Mouse (Mus musculus) mesoderm, embryonic 11.5 days (tissue): Measurements from ENCODE around the gene Zg16.

Experiments
- DNase-seq: peaks from one replicate; pipeline ENCODE4 v3.0.0-alpha.2; 2012; ENCODE audit warnings: low read depth, low spot score

Zg16 gene

GRCm38 (mm10) chr7:127076188-127076587 is 10.9 kb downstream of the Zg16 start:
- no peak for DNase-seq

DNA sequence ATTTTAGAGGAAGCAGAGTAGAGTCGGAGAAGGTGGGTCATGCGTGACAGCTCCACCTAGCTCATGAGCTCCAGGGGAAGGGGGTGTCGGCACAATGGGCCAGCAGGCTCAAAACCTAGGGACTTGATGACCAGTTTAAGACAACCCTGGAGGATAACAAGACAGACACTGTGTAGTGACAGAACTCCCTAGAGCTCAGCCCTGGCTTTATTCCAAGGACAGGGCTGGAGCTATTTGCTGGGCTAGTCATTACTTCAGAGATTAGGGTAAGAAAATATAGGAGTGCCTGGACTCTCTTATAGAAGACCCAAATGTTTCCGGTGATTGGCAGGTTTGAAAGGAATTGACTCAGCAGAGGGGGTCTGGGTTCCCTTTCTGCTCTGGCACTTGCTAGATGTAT is 13.9 kb downstream of the Zg16 start:
- no peak for DNase-seq

GRCm38 (mm10) chr7:127070871-127071413 is 16.2 kb downstream of the Zg16 start:
- DNase-seq, result no peak

GRCm38 (mm10) chr7:127066317-127066716 is 20.8 kb downstream of the Zg16 start:
- no peak for DNase-seq

DNA sequence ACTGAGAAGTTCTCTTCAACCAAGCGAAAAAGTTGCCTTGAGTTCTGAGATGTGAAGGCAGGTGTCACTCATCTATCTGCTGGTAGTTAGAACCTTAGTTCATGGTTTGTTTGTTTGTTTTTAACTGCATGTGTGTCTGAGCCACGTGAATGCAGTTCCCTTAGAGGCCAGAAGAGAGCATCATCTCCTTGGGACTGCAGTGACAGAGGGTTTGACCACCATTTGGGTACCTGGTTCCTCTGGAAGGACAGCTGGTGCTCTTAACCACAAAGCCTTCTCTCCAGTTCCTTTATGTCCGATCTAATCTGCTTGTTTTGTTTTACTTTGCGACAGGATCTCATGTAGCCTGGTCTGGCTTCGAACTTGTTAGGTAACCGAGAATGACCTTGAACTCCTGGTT is 21.6 kb downstream of the Zg16 start:
- DNase-seq, result no peak

DNA sequence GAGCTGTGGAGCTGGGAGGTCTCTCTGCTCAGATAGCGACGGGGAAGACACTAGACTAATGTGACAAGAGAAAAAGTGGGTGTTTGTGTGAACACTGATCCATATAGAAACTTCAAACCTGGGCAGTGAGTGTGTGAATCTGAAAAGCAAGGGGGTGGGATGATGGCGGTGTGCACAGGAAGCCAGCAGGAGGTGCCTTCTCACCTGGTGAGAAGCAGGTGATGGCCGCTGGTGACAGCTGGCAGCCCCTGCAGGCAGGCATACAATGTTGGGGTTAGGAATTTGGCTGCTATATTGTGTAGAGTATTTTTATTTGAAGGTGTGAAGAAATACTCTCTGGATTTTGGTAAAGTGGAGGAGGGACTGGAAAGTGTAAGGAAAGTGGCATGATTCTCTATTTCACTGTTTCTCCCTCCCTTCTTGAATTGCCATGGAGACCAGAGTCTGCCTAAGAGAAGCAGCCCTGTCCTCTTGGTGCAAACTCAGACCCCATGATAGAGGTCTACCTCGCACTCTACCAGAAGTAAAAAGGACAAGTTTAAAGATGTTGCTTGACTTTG is 32.0 kb downstream of the Zg16 start:
- no peak for DNase-seq

GRCm38 (mm10) chr7:127041851-127042672 is 45.1 kb downstream of the Zg16 start, which contains the start of gene Kif22:
TSS of gene Kif22 (minus strand) at chr7:127042471.
- DNase-seq, result peak; percentile 90

DNA sequence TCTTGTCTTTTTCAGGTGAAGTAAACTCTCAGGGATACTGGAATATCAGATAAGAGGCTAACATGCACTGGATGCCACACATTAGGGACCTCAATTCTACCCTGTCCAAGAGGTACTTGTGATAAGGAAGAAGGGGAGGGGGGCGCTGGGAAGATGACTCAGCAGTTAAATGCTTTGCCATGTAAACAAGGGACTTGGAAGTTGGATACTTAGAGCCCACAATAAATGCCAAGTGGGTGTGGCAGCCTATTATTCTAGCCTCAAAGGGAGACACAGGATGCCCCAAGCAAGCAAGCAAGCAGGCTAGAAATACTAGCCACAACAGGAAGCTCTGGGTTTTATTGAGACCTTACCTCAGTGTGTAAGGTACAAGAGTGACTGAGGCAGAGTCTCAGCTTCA is 55.9 kb downstream of the Zg16 start:
- DNase-seq, result no peak

GRCm38 (mm10) chr7:127030172-127030571 is 57.0 kb downstream of the Zg16 start:
- no peak for DNase-seq

- DNase-seq, result no peak
Observed at GRCm38 (mm10) chr7:127027885-127028284, 59.2 kb downstream of the Zg16 start.

DNA sequence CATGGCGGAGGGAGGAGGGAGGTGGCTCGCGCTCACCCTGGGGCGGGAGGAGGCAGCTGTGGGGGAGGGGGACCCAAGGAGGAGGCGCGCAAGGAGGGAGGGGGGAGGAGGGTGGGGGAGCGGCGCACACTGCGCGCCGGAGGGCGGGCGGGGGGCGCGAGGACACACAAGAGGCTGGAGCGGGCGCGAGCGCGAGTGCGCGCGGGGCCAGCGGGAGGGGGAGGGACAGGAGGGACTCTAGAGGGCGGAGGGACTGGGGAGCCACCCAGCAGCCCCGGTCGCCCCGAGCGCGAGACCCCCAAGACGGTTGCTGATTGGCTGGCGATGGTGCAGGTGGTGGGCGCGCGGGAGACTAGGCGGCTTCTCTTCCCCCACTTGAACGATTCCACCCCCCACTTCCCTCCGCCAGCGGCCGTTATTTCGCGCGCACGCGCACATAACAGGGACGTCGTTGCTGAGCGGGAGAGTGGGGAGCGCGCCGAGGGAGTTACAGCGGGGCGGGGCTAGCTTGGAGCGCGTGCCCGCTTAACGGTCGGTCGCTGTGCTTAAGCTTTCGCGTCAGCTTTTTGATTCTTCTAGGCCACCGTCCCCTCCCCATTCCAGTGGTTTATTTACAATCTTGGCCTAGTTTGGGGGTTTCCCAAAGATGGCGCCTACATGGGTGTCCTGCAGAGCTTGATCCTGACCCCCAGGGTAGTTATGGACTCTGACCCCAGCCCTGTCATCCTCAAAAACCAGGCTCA is 60.0 kb downstream of the Zg16 start, which contains the start of gene Maz:
Gene Maz (minus strand): TSS at position 54 of the 743 bp plus-strand sequence.
- DNase-seq, result peak; percentile 99

- DNase-seq, result no peak
Observed at GRCm38 (mm10) chr7:127026616-127026983, 60.5 kb downstream of the Zg16 start.

DNA sequence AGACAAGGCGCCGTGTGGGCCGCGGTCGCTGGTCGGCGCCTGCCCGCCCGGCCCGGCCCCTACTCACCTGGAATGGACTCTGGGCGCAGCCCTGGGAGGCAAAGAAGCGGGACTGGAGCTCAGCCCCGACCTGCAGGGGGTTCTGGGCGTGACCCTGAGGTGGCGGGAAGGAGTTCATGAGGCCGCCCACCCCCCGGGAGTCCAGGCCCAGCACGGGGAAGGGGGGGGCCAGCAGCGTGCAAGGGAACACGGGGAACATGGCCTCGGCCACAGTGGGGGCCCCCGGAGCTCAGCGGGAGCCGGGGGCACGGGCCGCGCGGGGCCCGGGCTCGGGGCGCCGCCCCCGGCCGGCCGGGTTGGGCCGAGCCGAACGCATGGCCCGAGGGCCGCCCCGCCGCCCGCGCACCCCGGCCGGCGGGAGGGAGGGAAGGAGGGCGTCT is 60.9 kb downstream of the Zg16 start:
- peak; percentile 76 for DNase-seq

DNA sequence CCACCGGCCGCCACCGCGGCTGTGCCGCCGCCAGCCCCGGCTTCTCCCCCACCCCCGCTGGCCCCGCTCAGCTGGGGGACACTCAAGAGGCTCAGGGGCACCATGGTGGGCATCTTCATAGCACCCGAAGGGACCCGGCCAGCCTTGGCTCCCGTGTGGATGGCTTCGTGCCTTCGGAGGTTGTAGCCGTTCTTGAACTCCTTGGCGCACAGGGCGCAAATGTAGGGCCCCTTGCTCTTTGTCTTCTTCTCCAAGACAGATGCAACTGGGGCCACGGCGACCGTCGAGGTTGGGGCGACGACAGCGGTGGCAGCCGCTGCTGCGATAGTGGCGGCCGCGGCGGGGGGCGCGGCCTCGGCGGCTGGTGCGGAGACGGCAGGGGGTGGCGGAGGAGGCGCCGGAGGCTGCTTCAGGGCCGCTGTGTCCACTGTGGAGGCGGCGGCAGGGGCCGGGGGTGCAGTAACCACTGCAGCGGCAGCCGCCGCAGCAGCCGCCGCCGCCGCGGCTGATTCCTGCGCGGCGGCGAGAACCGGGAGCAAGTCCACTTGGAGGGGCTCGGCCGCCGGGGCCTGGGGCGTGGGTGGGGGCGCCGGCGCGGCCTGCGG is 61.5 kb downstream of the Zg16 start:
- DNase-seq, result no peak

- peak; percentile 78 for DNase-seq
Observed at GRCm38 (mm10) chr7:127024755-127025555, 62.2 kb downstream of the Zg16 start.

DNA sequence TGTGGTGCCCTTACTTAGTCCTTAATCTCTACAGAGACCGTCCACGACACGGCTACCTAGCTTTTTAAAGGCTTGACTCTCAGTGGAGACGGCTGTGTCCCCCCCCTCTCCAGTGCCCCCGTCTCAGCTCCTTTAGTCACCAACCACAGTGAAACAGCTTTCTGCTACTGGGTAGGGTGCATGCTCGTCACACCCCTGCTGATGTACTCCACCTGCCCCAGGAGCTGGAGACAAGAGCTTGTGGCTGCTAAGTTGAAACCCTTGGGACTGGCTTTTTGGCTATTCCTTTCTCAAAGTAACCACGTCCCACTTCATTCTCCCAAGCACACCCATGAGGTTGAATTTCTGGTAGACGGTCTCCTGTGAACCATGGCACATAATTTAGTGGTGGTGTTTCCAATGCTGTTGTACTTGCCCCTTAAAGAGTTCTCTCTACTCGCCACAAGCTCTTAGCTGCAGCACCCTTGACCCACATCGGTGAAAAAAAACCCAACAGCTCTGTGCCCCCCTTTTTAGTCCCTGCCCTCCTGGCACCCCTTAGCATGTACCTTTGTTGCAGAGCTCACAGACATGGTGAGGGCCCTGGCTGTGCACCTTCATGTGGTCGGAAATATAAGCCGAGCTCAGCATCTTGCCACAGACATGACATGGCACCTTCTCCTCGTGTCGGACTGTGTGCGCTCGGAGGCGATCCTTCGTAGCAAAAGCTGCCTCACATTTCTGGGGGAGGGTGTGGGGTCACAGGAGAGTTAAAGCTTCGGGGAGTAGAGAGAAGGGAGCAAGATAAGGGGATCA is 63.0 kb downstream of the Zg16 start:
- DNase-seq, result no peak

DNA sequence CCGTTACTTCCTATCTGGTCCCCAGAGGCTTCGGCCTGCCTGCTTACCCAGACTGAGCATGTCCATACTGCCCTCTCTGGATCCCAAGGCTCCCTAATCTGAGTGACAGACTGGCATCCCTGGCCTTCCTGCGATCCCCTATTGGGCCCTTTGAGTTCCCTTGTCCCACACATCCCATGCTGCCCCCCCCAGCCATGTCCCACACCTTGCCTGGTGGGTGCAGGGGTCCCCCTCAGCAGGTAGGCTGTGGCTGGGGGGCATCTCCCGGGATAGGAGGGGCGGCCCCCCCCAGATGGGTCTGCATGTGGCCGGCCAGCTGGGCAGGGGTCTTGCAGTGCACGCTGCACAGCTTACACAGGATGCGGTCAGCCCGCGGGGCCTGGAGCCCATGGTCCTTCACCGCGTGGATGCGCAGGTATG is 63.8 kb downstream of the Zg16 start:
- no peak for DNase-seq

DNA sequence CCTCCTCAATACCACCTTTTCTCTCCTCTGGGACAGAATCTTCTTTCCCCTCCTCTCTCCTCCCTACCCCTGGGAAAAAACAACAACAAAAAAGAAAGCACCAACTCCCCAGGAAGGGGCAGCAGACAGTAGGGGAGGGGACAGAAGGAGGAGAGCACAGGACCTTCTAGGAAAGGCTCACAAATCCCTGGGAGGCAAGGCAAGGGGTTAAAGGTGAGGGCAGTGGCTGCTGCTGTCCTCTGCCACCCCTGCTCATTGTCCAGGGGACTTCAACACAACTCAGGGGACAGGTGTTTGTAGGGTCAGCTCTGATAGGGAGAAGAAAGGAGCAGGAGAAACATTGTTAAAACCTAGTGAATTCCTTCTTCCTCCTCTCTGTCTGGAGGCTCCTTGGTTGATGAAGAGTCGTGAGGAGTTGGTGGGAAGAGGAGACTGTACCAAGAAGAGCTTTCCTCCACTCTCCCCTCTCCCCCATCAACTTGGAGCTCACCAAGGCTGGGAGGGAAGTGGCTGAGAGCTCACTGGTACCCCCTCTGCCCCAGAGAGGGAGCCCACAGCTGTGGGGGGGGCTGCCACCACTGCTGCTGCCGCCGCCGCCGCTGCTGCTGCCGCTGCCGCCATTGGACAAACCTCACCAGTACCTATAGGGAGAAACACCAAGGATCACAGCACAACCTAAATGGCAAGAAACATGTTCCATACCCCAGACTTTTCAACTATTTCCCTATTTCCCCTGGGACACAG is 64.4 kb downstream of the Zg16 start:
- no peak for DNase-seq
